Mouse (Mus musculus) liver, adult 2 months (tissue): ENCODE results near the gene Prkca.

Experiments
- CTCF ChIP-seq: fragments of 200-500 bp; IDR thresholded peaks from 2 replicates; pipeline ENCODE4 v1.5.1; 2011; ENCODE audit warnings: low read depth, low read length, control low read depth
- POLR2A ChIP-seq: fragments of 200-500 bp; IDR thresholded peaks from 2 replicates; pipeline ENCODE4 v1.6.1; 2011; ENCODE audit warnings: low read length, control low read depth; ENCODE audit not compliant: insufficient read depth; ENCODE audit errors: extremely low read depth

DNA sequence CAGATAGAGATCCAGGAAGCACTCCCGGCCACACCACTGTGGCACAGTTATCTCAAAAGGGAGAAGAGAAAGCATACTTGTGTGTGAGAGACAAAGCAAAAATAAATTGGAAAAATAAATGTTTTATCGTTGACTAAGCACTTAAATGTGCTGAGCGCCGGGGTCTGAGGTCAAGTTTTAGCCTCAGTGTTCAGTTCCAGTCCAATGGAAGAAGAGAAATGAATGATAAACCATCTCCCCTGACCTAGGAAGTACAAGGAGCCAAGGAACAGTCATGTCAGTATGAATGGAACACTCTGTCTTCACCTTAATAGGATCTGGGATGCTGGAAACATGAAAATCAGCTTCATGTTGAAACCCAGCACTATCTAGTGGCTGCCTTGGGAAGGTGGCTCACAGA, 113.6 kb downstream of the Prkca start:
- TF ChIP-seq POLR2A (no peak), CTCF (no peak)
